Mouse (Mus musculus) monocyte, adult 5-6 weeks (primary cell): ENCODE data around the gene Lrpap1. TPM values are rescaled to one million over a fixed set of nuclear protein-coding genes. Genes with fewer than 3 reads are reported as not detected.

Source experiments
- ATAC-seq: fragments of 153-309, 156-312 bp; replicated peaks from 2 replicates; pipeline ENCODE4 v1.8.0; 2017; ENCODE audit warnings: mild to moderate bottlenecking; ENCODE audit not compliant: low TSS enrichment, insufficient number of reproducible peaks, severe bottlenecking, poor library complexity, low FRiP score
- total RNA-seq: library from RNA; stranded (forward); fragments of 200-1000, 200-491, 200-594 nt; gene quantifications from 3 replicates; pipeline ENCODE4 v1.2.3, GENCODE M21; 2017

Lrpap1 gene
- total RNA-seq, 1 experiment from 2014 or later: 61.2 TPM

- ATAC-seq: no peak
Measured at GRCm38 (mm10) chr5:35131237-35131636, 25.7 kb upstream of the Lrpap1 start.

- ATAC-seq: no peak
Measured at GRCm38 (mm10) chr5:35129767-35130191, 24.2 kb upstream of the Lrpap1 start.

- ATAC-seq: no peak
Measured at GRCm38 (mm10) chr5:35129208-35129607, 23.6 kb upstream of the Lrpap1 start.

GRCm38 (mm10) chr5:35120024-35120423, 14.5 kb upstream of the Lrpap1 start:
- ATAC-seq: no peak

- ATAC-seq: no peak
Measured at GRCm38 (mm10) chr5:35118418-35118817, 12.9 kb upstream of the Lrpap1 start.

- no peak for ATAC-seq
Measured at GRCm38 (mm10) chr5:35117633-35118032, 12.1 kb upstream of the Lrpap1 start.

- ATAC-seq: no peak
Measured at GRCm38 (mm10) chr5:35116002-35116401, 10.4 kb upstream of the Lrpap1 start.

- no peak for ATAC-seq
Measured at GRCm38 (mm10) chr5:35112444-35112843, 6.9 kb upstream of the Lrpap1 start.

- ATAC-seq: no peak
Measured at GRCm38 (mm10) chr5:35105922-35106298, 344 bp upstream of the Lrpap1 start.

GRCm38 (mm10) chr5:35104183-35104959, 1.2 kb downstream of the Lrpap1 start:
- no peak for ATAC-seq

- ATAC-seq: no peak
Measured at GRCm38 (mm10) chr5:35103528-35103927, 2.0 kb downstream of the Lrpap1 start.

- peak; percentile 28; the same call in 1 of the 2 replicates for ATAC-seq
Measured at GRCm38 (mm10) chr5:35103086-35103485, 2.5 kb downstream of the Lrpap1 start.

- ATAC-seq: no peak
Measured at GRCm38 (mm10) chr5:35091636-35092035, 13.9 kb downstream of the Lrpap1 start.

GRCm38 (mm10) chr5:35089614-35089963, 16.0 kb downstream of the Lrpap1 start:
- no peak for ATAC-seq

GRCm38 (mm10) chr5:35088785-35089613, 16.6 kb downstream of the Lrpap1 start:
- ATAC-seq: peak; percentile 60; the same call in 1 of the 2 replicates

GRCm38 (mm10) chr5:35084913-35085312, 20.7 kb downstream of the Lrpap1 start:
- no peak for ATAC-seq

GRCm38 (mm10) chr5:35079101-35079500, 26.5 kb downstream of the Lrpap1 start:
- ATAC-seq: no peak

- no peak for ATAC-seq
Measured at GRCm38 (mm10) chr5:35076369-35076768, 29.2 kb downstream of the Lrpap1 start.

- ATAC-seq: no peak
Measured at GRCm38 (mm10) chr5:35073992-35074391, 31.6 kb downstream of the Lrpap1 start.

- ATAC-seq: no peak
Measured at GRCm38 (mm10) chr5:35073235-35073634, 32.3 kb downstream of the Lrpap1 start.
